Mouse (Mus musculus) ES-Bruce4 (cell line): ENCODE measurements around the gene Cfap61.
"Not testable (repeated sequence)": the region's sequence is repeated elsewhere in the genome, so short reads cannot be mapped to it uniquely, and the experiment has no call there.

Source experiments
- CTCF ChIP-seq: IDR thresholded peaks from one replicate; pipeline ENCODE4 v1.8.1; 2011; ENCODE audit warnings: low read depth, low read length
- POLR2A ChIP-seq: IDR thresholded peaks from one replicate; pipeline ENCODE4 v1.8.1; 2011; ENCODE audit warnings: low read length; ENCODE audit not compliant: insufficient read depth

DNA sequence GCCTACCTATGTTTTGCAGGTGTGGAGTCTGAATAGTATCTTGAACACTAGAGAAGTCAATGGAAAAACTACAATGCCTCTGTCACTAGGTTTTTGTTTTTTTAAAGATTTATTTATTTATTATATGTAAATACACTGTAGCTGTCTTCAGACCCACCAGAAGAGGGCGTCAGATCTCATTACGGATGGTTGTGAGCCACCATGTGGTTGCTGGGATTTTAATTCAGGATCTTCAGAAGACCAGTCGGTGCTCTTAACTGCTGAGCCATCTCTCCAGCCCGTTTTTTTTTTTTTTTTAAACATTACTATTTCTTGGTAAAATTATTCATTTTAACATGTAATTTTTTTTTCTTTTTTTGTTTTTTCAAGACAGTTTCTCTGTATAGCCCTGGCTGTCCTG lies 28.7 kb upstream of the Cfap61 start:
- TF ChIP-seq POLR2A, CTCF: not testable (repeated sequence)
